Mouse (Mus musculus) right cerebral cortex, postnatal 4 days (tissue): Measurements from ENCODE around the gene Rassf6.
A peak's percentile ranks its signal among the peaks of the same experiment; 100 is the strongest.
"Not testable (repeated sequence)": the region's sequence is repeated elsewhere in the genome, so short reads cannot be mapped to it uniquely, and the experiment has no call there.

Source experiments
- DNase-seq: peaks from one replicate; pipeline ENCODE4 v3.0.0-alpha.2; 2022

The Rassf6 gene

DNA sequence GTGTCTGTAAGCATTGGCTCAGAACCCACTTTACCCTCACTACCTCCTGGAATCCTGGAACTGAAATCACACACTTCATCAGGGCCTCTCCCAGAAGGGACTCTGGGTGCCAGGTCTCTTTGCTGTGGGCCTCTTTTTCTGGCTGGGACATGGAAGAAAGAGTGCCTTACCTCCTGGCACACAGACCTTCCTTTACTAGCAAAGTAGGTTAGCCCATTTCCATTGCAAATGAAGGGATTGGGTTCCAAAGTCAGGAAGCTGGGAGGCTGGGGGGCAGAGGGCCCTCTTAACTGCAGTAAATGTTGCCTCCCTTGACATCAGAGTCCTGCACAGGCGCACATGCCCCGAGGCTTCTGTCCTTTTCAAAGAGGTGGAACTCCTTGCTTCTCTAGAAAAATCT, 17.2 kb downstream of the Rassf6 start:
- no peak for DNase-seq

DNA sequence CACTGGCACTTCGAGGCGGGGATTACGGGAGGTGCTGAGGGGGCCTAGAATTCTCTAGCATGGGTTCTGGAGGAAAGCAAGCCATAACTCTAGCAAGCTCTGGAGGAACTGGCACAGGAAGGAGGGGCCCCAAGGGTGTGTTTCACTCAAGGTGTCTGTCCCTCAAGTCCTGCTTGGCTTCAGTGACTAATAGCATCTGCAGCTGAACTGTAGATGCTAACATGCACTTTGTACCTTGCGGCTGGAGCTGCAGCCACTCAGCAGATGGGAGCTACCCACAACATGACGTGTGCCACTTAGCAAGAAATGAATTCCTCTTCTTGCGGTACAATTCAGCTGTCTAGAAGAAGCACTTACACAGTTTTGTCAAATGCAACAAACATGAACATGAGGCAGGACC, 18.7 kb downstream of the Rassf6 start:
- no peak for DNase-seq

DNA sequence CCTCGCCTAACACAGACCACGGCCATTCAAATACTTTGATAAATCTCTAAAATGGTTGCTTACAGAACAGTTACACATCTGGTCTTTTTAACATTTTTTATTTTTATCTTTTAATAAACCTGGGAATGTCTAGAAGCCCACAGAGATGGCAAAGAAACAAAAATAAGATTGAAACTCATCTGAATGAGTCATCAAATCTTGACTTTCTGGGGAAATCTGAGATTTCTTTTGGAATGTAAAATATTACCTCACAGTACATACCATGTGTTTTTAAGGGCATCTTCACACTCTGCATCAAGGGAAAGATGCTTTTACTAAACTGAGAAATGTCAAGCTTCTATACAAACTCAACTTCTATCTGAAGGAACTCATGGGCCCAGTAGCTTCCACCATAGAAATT, 19.1 kb downstream of the Rassf6 start:
- DNase-seq: no peak

DNA sequence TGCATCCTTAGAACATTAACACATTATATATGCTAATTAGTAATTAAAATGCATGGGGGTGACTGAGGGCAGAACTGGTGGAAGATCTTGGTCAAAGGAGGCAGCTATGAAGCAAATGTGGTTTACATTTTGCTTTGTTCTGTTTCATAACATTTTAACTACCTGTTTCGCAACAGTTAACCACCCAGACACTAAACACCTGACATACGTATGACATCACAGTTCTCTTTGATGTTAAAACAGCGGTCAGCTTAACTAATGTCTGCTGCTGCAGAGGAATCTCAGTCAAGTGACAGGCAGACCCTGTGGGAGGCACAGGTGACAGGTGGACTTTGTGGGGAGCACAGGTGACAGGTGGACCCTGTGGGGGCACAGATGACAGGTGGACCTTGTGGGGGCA, 22.6 kb downstream of the Rassf6 start:
- no peak for DNase-seq

DNA sequence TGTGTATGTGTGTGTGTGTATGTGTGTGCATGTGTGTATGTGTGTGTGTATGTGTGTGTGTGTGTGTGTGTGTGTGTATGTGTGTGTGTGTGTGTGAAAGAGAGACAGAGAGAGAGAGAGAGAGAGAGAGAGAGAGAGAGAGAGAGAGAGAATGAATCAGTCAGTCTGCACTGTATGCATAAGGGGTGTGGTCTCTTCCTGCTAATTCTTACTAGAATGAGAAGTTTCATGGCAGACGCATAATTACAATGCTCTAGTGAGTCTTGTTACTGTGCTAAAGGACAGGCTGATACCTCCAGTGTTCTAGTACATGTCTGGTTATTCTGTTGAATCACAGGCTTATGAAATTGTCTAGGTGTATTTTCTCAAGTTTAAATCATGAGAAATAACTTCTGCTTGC, 27.7 kb downstream of the Rassf6 start:
- DNase-seq: not testable (repeated sequence)

DNA sequence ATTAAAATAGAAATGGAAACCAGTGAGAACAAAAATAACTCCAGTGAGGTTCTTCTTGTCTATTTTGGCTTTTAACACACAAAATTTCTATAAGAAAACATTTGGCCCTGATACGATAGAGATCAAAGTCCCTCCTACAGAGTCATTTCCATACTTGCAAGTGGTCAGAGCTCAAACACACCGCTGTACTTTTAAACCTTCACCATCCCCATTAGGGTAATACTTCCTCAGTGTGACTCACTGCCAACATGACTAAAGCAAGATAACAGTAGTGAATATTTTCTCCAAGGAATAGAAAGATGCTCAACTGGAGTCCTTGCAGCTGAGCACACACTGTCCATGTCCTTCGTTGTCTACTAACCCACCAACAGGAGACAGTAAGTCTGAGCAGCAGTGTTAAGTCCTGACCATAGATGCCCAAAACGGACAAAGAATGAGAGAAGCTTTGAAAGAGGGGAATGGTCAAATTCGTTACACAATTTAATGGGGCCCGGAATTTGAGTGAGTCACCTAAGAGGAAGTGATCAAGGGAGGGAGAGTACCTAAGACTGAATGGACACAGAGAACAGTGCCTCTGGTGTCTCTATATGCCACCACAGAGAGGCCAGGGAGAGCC, 28.4 kb downstream of the Rassf6 start:
- no peak for DNase-seq

DNA sequence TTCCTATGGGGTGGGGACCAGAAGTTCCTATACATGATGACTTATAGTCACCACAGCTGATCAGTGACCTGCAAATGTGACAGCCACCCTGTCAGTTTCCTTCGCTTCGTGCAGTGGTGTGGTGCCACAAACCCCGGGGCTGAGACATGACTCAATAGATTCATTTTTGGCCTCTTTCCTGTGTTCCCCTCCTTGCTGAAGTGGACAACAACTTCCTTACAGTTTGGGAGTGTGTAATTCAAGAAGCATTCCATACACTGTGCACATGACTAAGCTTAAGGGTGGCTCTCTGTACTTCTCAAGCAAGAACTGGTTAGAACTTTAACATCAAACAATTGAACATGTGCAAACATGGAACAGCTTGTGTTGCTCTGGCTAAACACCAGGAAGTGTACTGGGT, 29.1 kb downstream of the Rassf6 start:
- no peak for DNase-seq

DNA sequence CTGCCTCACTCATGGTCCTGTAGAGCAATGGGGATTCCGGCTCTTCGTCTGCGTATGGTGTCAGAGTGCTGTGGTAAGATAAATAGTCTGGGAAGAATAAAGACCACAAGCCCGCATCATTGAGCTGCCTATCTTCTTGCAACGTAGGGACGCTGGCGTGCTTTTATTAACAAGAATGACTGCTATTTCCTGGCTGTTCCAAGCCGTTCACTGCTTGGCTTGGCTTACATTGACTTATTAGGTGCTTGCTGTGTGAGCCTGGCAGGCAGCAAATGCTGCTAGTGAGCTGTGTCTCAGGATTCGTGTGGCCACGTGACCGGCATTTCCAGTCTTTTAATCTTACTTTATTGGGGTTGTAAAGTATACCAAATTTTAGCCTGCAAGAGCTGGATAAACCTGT, 31.6 kb downstream of the Rassf6 start:
- DNase-seq: no peak

DNA sequence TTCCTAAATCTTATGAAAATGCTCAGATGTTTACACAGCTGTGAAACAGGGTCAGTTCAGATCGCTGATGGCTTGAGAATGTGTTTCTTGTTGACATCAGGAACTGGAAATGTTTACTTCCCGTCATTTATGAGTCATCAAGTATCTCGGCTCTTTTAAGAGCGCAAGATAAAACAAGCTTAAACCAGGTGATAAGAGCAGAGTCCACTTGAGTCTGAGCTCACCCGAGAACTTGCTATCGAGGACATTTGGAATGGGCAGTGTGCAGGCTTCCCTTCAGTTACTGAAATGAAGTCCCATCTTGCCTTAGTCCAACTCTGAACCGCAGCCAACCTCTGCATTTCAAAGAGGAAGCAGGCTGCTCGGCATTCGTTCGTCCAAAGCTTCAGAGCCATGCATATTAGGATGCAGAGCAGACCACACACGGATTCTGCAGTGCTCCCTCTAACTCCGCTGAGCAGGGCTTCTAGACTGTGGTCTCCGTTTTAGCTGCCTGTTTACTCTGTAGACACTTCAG, 37.0 kb downstream of the Rassf6 start:
- peak; percentile 14 for DNase-seq

DNA sequence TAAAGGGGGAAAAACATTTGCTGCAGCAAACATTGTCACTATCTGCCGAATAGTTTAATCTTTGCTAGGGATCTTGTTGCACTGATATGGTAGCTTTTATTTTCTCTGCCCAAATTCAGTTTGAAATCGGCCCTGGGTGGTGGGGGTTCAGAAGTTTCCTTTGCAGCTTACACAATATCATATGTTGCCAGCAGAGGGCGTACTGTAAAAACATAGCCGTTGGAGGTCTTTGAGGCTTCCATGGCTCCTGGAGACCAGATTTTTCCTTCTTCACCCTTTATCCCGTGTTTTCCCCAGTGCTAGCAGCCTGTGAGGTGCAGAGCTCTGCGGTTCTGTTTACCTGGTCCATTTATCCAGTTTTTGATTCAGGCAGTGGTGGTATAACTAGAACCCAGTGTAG, 39.0 kb downstream of the Rassf6 start:
- DNase-seq: peak; percentile 57

DNA sequence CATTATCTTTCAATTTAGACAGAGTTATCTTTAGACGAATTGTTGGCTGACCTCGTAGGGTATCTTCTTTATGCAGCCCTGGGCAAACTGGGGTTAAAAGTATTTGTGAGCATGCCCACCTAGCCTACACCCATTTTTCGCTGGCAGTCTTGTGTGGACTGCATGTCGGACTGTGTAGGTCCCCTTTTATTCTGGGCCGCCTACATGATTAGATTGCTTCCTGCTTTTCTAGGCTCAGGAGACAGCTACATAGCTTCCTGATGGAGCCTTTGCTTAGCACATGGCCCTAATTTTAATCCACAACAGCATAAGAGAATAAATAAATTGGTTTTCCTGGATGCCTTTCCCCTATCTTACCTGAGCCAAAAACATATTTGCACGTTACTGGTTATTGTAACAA, 44.3 kb downstream of the Rassf6 start:
- DNase-seq: no peak

DNA sequence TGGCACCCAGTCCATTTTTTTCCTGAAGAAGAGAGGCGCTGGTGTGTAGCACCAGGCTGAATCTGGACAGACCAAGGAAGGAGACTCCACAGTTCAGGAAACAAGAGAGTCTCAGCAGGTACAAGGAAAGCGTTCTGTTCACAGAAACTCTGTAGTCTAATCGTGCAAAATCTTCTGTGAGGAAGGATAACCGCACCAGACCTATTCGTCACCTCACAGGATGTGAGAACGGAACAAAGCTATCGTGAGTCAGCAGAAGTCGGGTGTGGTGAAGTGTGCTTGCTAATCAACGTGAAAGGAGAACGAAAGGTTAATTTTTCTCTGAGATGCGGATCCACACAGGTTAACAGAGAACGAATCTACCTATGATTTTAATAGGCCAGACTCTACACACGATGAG, 45.5 kb downstream of the Rassf6 start:
- DNase-seq: no peak

DNA sequence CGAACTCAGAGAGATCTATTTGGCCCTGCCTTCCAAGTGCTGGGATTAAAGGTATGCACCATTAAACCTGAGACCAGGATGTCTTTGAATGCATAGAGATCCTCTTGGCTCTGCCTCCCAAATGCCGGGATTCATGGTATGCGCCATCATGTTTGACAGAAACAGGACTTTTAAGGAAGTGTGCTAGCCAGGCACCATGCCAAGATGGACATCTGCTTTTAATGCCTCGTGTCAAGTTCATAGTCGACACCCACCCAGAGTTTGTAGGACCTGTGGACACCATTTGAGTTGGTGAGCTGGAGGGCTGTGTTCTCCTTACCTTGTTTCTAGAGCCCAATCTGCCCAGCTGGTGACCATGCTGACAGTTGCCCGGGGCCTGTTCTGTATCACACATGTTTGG, 48.5 kb downstream of the Rassf6 start:
- no peak for DNase-seq

DNA sequence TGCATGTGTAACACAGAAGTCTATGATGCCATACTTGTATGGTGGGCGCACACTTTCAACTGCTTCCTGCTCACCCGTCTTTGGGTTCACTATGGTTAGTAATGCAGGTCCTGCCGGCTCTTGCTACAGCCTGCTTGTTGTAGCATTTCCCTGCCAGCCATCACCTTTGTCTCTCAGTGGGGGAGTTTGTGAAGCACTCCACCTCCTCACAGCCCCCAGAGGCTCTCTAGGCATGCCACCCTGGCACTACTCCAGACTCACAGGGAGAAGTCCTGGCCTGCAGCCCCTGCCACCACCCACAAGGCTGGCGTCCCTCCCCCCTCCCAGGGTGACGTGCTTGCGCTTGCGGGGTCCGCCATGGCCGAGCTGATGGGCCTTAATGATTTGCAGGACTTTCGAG, 49.8 kb downstream of the Rassf6 start:
- no peak for DNase-seq

DNA sequence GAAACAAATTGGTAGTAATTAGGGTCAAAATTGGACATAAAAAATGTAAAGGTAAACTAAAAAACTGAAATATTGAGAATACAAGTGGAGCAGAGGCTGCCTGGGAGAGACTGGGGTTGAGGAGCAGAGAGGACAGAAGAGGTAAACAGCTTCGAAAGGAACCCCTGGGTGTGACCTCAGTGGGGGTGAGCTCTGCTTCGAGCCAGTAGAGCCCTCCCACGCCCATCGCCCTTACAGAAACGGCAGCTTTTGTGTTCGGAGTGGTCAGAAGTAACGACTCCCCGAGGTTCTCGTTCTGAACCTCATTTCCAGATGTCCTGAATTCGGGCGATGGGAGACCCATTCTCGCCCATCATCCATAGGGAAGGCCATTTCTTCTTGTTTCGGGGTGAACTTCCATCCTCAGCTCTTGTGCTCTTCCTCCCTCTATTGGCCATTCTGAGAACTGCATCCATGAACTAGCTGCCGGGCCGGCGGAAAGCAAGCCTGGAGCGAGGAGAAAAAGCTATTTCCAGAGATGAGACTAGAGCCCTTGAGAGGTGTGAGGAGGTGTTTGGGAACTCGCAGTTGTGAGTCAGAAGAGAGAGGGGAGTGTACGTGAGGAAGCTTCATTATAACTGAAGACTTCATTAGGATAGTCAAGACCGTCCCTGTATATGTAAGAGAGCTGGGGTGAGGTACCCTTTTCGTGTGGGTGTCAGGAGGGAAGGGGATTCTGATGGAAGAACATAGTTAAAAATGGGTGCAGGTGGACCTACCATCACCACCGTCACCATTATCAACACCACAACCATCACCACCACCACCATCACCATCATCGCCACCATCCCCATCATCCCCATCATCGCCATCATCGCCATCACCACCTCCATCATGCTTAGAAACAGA, 51.5 kb downstream of the Rassf6 start:
- peak; percentile 70 for DNase-seq

DNA sequence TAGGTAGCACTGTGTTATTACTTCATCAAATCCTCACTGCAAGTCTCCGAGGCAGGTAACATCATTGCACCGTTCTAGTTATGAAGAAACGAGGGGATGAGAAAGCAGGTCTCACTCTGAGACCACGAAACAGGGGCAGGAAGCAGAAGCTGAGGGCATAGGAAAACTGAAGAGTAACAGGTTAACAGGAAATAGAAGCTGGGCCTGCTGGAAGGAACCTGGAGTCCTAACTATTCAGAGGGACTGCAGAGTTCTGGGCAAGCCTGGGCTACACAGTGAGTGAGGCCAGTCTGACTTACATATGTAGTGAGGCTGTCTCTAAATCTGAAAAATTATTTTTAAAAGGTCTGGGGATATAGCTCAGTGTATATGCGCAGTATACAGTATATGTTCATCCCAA, 52.4 kb downstream of the Rassf6 start:
- DNase-seq: no peak

DNA sequence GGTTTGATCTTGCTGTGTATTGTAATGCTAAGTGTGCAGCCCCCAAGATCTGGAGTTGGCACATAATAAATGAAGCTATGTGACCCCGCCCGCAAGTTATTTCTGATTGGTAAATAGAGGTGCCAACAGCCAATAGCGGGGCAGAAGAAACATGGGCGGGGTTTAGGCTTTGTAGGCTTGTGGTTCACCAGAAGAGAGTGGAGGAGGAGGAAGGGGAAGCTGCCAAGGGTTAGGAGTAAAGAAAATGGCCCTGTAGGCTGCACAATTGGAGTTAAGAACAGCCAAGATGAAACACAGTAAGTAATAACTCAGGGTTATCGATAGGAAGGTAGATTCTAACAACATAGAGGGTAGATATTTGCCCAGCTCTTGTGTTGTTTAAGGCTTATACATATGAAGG, 53.9 kb downstream of the Rassf6 start:
- DNase-seq: no peak

DNA sequence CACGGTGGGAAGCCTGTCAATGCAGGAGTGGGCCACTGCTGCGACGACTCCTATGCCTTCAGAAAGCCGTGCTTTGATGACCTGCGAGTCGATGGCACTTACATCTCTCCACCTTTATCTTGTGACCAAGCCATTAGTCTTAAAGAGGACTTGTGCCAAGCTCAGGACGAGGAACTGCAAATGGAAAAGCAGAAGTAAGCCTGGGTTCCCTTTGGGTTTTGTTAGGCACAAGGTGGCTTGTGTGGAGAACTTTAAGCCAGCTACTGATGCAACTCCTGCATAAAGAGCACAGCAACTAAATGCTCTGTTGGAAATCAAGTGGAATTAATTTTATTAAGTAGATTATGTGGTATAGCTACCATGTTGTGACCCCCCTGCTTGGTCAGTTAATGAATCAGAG, 55.7 kb downstream of the Rassf6 start:
- no peak for DNase-seq

DNA sequence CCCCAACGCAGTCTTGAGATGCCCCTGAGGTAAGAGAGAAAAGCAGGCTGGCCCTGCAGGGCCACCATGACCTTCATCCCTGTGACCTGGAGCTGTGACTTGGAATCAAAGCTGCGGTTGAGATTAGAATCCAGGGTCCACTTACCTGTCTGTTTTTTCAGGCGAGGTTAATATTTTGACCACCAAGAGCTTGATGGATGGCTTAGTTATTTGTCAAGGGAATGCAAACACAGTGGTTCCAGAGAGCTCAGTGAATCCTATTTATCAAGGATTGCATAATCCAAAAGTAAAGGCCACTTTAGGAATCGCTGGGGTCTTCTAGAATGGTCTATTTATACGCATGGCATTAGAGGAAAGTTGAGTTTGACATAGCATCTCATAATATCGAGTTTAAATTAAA, 58.3 kb downstream of the Rassf6 start:
- no peak for DNase-seq

DNA sequence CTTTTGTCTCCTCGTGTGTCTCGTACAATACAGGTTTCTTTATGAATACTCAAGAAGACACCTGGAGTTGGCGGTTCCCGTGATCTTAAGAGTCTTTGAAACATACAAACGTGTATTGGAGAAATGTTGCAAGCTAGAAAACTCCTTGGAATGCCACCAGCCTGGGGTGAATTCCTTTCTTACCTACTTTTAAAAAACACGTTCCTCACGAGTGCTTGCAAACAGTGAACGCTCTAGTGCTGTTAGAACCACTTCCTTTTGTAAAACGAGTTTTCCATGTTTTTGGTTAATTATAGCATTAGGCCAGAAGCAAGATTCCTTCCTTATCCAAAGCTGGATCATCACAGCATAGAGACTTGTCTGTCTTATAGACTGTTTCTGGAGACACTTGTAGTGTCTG, 60.9 kb downstream of the Rassf6 start:
- no peak for DNase-seq

DNA sequence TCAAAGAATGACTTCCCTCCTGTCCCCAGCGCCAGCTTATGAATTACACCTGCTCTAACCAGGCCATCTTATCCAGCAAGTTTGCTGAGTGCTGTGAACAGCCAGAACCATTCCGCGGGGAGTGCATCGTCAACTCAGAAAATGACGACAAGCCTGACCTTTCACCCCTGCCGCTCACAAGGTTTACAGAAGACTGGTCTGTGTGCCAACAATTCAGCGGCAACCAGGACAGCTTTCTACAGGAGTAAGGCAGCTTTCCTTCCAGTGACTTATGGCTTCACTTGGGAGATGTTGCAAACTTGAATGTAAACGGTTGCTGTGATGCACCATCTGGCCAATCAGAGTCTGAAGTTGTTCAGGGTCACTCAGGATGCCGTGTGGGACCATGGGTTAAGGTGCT, 62.7 kb downstream of the Rassf6 start:
- no peak for DNase-seq

DNA sequence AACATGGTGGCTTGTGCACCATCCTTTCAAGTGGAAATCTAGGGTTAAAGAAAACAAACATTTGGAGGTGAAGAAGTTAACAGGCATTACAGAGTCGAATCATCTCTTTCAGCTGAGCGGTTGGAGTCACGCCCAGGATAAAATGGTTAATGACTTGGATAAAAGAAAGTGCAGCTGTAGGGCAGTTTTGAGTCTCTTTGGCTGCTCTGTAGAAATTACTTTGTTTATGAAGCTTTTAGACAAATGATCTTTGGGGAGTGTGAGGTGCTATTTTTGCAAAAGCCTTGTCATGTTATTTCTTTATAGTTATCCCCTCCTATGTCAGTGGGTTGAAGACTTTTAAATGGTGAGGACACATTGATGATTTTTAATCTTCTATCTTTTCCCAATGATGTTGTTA, 69.2 kb downstream of the Rassf6 start:
- no peak for DNase-seq

DNA sequence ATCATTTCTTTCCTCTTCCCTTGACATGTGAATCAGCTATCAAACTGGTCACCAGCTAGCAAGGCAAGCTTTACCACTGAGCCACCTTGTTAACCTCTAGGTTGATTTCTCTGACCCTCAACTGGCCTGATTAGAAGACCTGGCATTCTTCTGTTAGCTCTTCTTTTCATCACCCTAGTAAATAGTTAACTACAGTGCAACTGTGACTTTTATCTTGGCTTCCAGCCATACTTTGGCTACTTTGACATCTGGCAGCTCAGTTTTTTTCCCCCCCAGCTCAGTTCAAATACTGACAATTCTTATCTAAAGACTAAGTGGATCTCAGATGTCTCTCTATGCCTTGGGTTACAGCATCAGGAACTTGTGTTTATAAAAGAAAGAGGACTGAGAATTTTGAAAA, 72.1 kb downstream of the Rassf6 start:
- DNase-seq: no peak

DNA sequence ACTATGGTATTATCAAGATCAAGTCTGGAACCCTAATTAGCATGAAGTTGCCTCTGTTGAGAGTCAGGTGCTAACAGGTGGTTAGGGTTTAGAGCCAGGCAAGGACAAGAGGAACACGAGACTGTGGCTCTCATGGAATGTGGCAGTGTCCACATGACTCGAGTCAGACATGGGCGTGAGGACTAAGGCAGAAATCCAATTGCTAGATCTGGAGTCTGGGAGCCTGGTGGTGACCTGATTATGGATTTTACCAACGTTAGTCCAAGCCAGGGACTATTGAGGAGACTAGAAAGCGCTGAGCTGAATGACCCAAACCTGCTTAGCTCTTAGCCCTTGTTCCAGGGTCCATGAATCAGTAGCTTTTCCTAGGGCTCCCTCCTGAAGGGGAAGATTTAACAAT, 72.7 kb downstream of the Rassf6 start:
- no peak for DNase-seq

DNA sequence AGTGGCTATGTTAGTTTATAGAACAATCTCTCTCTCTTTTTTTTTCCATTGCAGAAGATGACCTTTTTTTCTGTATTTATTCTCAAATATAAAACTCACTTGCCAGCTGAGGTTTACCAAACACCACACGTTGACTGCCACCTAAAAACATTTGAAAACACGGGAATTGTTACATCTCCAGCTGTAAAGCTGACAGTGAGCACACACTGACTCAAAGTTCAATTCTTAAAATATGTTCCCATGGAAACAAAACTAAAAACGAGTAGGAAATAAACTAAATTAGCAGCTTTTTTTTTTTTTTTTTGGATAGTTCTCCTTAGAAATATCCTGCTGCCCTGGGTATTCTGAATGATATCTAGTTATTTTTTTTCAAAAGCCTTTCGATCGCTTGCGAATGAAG, 75.3 kb downstream of the Rassf6 start:
- no peak for DNase-seq
